Mouse (Mus musculus): Measurements from ENCODE around the gene Mettl8.

Gene Mettl8

GRCm38 (mm10) chr2:70989201-70990191 is 65.9 kb downstream of the Mettl8 start:
- peak in 1 of 2 experiments; percentile 13 for DNase-seq (ENCODE audit: low spot score in 2 of 2)

DNA sequence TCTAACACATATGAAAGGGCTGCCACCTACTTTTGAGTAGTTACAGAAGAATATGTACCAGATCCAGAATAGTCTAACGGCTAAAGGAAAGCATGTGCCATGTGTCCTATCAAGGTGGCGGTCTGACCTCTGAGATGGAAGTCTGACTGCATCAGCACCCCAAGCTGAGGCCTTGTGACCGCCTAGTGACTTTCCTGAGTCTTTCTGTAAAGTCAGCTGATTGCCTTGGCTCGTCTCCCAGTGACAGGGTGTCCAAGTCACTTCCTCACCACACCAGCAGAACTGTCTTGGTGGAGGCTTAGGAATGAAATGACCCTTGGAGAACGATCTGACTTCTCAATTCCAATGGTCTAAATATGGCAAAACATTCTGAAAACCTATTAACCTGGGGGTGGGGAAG is 77.1 kb downstream of the Mettl8 start:
- DNase-seq (ENCODE audit: low spot score in 2 of 2): no peak

DNA sequence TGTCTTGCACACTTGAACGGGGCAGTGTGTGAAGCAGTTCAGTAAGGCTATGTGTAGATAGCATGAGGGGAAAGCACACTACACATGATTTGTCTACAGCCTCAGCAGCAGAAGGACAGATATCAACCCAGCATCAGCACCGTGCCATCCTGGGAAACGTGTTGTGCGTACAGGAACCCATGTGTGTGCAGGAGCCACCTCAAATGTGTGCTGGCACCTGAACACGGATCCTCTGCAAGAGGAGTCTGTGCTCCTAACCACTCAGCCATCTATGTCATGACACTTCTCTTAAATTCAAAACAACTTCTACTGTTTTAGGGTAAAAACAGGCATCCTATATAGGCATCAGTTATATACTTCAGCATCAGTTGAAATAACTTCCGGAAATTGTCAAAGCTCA is 80.6 kb downstream of the Mettl8 start:
- DNase-seq (ENCODE audit: low spot score in 2 of 2): no peak

GRCm38 (mm10) chr2:70972795-70973518 is 82.4 kb downstream of the Mettl8 start:
- no peak for DNase-seq (ENCODE audit: low spot score in 2 of 2)

DNA sequence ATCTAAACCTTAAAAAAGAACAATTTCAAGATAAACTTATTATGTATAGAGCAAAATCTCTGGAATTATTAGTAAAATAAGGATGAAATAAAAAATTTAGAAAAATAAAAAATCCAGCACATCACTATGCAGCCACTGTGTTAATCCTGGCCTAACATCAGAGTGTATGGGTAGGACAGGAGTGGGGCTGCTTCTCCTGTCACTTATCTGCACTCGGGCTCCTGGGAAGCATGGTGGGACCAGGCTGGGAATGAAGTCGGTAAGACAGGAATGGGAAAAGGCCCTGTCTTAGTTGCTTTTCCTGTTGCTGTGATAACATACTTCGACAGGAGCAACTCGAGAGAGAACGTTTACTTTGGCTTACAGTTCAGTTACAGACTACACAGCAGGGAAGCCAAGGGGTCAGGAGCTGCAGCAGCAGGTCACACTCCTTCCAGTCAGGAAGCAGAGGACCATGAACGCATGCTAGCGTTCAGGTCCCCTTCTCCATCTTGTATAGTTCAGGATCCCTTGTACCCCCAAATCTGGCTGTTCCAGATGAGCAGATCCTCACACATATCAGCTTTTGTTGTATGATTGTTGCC is 85.1 kb downstream of the Mettl8 start:
- no peak for DNase-seq (ENCODE audit: low spot score in 2 of 2)

DNA sequence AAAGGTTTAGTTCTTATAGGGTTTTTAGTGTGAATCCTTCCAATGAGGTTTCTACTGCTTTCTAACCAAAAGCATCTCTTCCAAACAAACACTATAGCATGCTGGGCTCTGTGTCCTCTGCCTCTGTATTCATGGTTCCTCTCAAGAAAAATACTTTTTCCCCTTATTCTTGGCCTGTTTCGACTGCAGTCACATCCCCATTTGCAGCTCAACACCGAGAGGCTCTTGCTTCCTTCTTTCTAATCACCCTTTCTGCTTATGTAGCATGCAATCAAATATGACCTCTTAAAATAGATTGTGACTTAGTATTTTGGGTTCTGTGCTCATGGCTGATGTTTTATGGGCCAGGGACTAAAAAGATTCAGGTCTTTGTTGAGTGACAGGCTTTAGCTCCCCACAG is 87.1 kb downstream of the Mettl8 start:
- no peak for DNase-seq (ENCODE audit: low spot score in 2 of 2)

DNA sequence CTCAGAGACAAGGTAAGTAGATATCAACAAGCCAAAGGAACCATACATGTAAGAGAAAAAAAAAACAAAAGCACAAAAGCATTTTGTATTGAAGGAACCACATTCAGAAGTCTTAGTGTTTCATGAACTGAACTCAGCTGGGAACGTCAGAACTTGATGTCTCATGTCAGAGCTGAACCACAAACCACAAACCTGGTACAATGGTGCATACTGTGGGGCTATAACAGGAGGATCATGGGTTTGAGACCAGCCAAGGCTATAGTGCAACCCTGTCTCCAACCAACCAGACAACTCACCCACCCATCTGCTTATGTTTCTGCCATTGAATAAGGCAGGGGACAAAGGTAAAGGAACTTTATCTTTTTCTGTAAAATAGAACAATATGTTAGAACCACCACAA is 88.2 kb downstream of the Mettl8 start:
- peak; percentile 34 to 35 for DNase-seq (ENCODE audit: low spot score in 2 of 2)

GRCm38 (mm10) chr2:70964809-70965208 is 90.6 kb downstream of the Mettl8 start:
- DNase-seq (ENCODE audit: low spot score in 2 of 2): no peak

GRCm38 (mm10) chr2:70962921-70963320 is 92.5 kb downstream of the Mettl8 start:
- DNase-seq (ENCODE audit: low spot score in 2 of 2): no peak

DNA sequence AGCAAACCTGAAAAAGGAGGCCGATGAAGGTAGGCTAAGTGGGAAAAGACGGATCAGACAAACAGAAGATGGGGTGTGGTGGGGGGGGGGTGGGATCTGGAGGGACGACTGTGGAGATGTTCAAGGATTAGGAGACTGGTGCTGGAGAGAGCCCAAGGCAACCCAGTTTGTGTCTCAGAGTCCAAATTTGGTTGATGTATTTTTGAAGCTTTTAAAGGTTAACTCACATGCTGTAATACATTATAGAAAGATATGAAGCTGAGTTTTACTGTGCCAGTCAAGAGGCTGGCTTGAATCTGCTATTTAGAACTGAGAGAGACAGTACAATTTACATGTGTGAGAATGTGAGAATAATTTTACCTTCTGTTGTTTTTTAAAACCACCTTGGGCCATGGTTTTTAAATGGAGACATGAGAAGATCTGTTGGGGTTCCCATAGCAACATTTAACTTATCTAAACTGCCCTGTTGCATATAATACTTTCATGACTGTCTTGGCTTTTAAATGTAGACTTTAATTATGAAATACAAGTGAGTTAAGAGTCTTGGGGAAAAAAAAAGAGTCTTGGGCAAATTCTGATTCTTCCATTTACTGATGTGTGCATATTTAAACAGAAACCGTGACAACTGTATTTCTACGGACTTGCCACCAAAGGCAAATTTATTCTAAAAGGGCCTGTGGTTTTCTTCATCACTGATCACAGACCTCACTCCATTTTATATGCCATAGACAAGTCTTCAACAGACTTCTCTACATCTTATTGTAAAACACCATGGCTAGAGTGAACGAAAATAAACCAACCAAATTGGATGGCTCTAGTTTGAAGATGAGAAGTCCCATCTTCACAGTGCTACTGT is 94.1 kb downstream of the Mettl8 start:
- no peak for DNase-seq (ENCODE audit: low spot score in 2 of 2)

- no peak for DNase-seq (ENCODE audit: low spot score in 2 of 2)
Observed at GRCm38 (mm10) chr2:70960090-70960489, 95.3 kb downstream of the Mettl8 start.

GRCm38 (mm10) chr2:70959337-70959736 is 96.0 kb downstream of the Mettl8 start:
- no peak for DNase-seq (ENCODE audit: low spot score in 2 of 2)

DNA sequence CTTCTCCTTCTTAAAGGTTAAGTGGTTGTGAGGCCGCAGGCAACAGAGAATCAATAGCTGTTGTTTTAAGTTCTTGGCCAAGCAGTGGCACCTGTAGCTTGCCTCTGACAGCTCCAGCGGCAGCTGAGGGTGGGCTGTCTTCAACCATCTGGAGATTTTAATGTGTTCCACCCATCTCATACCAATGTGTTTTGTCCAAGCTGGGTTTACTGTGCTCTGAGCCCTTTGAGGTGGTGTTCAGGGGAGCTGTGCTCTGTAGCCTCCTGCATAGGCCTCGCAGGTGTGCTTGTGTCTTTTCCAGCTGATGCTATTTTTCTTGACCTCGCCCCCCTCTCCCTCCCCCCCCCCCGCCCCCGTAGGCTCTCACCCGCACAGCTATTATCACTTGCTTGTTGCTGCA is 96.8 kb downstream of the Mettl8 start:
- DNase-seq (ENCODE audit: low spot score in 2 of 2): peak; percentile 33 to 52

DNA sequence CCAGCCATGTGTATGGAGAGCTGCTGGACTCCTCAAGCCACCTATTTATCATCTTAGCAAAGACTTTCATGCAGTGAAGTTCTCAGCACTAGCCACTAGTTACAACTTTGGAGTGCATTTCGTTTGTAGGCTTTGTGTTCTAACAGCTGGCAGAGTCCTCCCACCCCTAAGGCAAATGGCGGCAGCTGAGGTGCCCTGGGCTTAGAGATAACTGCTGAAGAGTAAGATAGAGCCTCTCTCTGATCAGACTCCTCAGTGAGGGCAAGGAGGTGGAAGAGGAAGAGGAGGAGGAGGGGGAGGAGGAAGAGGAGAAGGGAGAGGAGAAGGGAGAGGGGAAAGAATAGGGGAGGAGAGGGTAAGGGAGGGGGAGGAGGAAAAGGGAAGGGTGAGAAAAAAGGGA is 101.8 kb downstream of the Mettl8 start:
- DNase-seq (ENCODE audit: low spot score in 2 of 2): no peak

DNA sequence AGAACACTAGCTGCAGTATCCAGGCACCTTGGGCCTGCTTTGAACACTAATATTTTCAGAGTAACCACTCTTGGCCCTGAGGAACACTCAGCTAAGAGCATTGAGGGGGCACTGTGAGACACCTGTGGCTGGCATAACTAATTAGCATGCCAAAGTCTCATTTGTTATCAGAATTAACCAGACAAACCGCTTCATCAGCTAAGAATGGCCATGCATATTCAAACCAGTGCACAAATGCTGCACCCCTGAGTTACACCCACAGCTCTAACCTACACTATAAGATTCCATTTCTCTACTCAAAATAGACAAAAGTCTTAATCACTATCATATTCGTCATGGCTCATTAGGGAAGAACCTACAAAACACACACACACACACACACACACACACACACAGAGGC is 103.4 kb downstream of the Mettl8 start:
- DNase-seq (ENCODE audit: low spot score in 2 of 2): no peak

- no peak for DNase-seq (ENCODE audit: low spot score in 2 of 2)
Observed at GRCm38 (mm10) chr2:70944511-70945305, 110.7 kb downstream of the Mettl8 start.

DNA sequence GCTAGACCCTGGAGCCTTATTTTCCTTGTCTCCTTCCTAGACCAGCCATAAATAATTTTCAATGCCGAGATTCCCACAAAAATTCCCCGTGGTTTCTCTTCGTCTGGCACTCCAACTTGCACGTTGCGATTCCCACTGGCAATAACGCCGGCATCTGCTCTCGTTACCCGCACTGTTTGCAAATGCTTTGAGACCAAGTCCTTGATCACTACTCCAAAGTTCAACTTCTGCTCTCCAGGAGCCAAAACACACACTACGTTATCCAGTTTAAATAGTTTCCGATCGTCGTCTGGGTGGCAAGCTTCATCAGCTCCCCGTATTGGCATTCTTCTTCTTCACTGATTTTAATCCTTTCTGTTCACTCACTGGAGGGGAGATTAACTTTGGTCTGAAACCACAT is 114.6 kb downstream of the Mettl8 start:
- DNase-seq (ENCODE audit: low spot score in 2 of 2): no peak

DNA sequence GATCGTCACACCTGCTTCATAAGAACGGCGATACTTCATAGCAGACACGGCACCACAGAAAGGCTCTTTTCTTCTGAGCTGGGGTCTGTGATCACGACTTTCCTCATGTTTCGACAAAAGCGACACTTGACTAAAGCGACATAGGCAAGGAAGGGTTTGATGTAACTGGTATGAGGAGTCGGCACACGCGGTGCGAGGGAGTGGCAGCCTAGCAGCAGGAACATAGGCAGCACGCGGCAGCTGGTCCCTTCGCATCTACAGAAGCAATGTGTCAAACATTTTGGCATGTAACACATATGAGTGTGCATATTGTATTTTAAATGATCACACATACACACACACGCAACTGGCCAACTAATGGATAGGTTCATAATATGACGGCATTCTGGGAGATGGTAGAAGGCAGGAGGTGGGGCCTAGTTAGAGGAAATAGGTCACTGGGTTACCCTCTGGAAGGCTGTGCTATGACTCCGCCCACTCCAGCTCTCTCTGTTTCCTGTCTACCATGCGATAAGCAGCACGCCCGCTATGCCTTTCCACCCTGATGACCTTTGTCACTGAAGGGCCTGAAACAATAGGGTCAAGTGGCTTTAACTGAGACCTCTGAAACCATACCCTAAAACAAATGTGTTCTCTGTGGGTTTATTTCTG is 116.4 kb downstream of the Mettl8 start:
- peak; percentile 57 to 70 for DNase-seq (ENCODE audit: low spot score in 2 of 2)

DNA sequence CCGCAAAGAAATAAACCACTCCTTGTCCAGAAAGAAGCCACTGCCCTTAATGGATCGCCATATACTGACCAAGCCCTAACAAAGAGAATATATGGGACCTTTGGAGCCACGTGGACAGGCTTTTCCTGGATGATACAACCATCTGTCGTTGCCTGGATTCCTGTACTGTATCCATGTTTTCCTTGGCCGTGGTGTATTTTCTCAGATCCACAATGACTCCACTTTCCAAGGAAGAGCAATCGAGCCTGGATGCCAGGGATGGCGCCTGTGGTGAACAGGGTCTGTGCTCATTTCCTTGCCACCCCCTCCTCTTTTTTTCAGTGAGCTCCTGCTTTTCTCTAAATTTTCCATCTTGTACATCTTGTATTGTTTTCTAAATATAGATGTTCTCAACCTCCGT is 120.6 kb downstream of the Mettl8 start:
- DNase-seq (ENCODE audit: low spot score in 2 of 2): no peak

DNA sequence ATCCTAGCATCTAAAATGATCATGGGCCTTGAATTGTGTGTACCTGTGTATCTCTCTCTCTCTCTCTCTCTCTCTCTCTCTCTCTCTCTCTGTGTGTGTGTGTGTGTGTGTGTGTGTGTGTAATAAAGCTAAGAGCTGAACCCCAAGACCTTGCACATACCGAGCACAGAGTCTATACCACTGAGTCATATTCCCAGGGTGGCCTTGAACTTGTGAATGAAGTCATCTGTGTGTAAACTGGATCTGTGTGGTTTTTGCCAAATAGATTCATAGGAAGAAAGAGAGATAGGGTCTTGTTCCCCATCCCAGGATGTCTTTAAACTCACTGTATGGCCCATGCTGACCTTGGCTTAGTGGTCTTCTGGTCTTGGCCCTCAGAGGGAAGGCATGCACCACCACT is 121.9 kb downstream of the Mettl8 start:
- no peak for DNase-seq (ENCODE audit: low spot score in 2 of 2)

Measured in thymus, postnatal 10 days (tissue).